Mouse (Mus musculus) limb, embryonic 14.5 days (tissue): ENCODE data around the gene Klhl23. TPM values are rescaled to one million over a fixed set of nuclear protein-coding genes. Genes with fewer than 3 reads are reported as not detected.

Source experiments
- ATAC-seq: fragments of 200-750 bp; cut with Nextera tagmentation; 2 replicates; pipeline ENCODE4 v1.8.0; 2017; ENCODE audit warnings: low read depth, moderate number of reproducible peaks, moderate TSS enrichment; ENCODE audit not compliant: low FRiP score
- DNase-seq: peaks from one replicate; pipeline ENCODE4 v3.0.0-alpha.2; 2015; ENCODE audit warnings: low spot score
- H3K27ac ChIP-seq: fragments of 300-500 bp; sonication (generic); replicated peaks from 2 replicates; pipeline ENCODE4 v1.5.1; 2014; ENCODE audit warnings: low read depth, mild to moderate bottlenecking, low read length, moderate library complexity, mixed read lengths
- H3K27me3 ChIP-seq: fragments of 300-500 bp; sonication (generic); 2 replicates; pipeline ENCODE4 v1.6.1; 2014; ENCODE audit warnings: low read length, mixed read lengths; ENCODE audit not compliant: control insufficient read depth, insufficient read depth
- H3K36me3 ChIP-seq: fragments of 300-500 bp; sonication (generic); 2 replicates; pipeline ENCODE4 v1.6.1; 2014; ENCODE audit warnings: mild to moderate bottlenecking, low read length, moderate library complexity, mixed read lengths; ENCODE audit not compliant: control insufficient read depth, insufficient read depth
- H3K4me1 ChIP-seq: fragments of 300-500 bp; sonication (generic); 2 replicates; pipeline ENCODE4 v1.6.1; 2014; ENCODE audit warnings: antibody characterized with exemption, low read length, mixed read lengths; ENCODE audit not compliant: control insufficient read depth, insufficient read depth
- H3K4me2 ChIP-seq: fragments of 300-500 bp; sonication (generic); replicated peaks from 2 replicates; pipeline ENCODE4 v1.6.1; 2014; ENCODE audit warnings: low read depth, mild to moderate bottlenecking, low read length, moderate library complexity; ENCODE audit not compliant: severe bottlenecking
- H3K4me3 ChIP-seq: fragments of 300-500 bp; sonication (generic); replicated peaks from 2 replicates; pipeline ENCODE4 v1.5.1; 2014; ENCODE audit warnings: low read length
- H3K9ac ChIP-seq: fragments of 300-500 bp; sonication (generic); 2 replicates; pipeline ENCODE4 v1.6.1; 2014; ENCODE audit warnings: mild to moderate bottlenecking, low read depth, low read length, moderate library complexity; ENCODE audit not compliant: severe bottlenecking
- H3K9me3 ChIP-seq: fragments of 300-500 bp; sonication (generic); 2 replicates; pipeline ENCODE4 v1.6.1; 2016; ENCODE audit warnings: low read length; ENCODE audit not compliant: control insufficient read depth
- POLR2A ChIP-seq: fragments of 200-500 bp; IDR thresholded peaks from 2 replicates; pipeline ENCODE4 v1.8.0; 2012; ENCODE audit warnings: inconsistent platforms, mild to moderate bottlenecking, moderate library complexity, borderline replicate concordance; ENCODE audit not compliant: insufficient read depth, insufficient read length; ENCODE audit errors: extremely low read depth
- WGBS: fragments of 180-500 bp; shearing (Covaris S2); extraction: QIAGEN DNeasy Blood & Tissue Kit; methylation state at CpG from one replicate; pipeline ENCODE4 v1.1.7; 2014; 5-methylcytosine and 5-hydroxymethylcytosine counted together
- polyA plus RNA-seq, 2 experiments: library from polyadenylated mRNA; depleted of rRNA in 1 of 2; stranded (reverse) in 1 of 2; unstranded in 1 of 2; fragments of >200 nt; fragmentation: Nextera tagmentation in 1 of 2; extraction: Ambion mirVana in 1 of 2; gene quantifications; 2 replicates each; pipeline versions ENCODE4 v1.2.1 to v1.2.3; 2012 to 2014

Gene Klhl23
- polyA plus RNA-seq, 2 experiments = 20.7 to 21.2 TPM

- ATAC-seq = peak; percentile 97
- WGBS = 1% methylated on average over 44 of the region's 45 CpGs
- H3K36me3 ChIP-seq = no peaks in the 10 kb centered on the region
These were observed 63.9 kb downstream of the Klhl23 start, which contains the start of gene Mettl5 for GRCm38 (mm10) chr2:69885451-69886305. Gene Mettl5, minus strand, starts transcription at chr2:69885615.

More at GRCm38 (mm10) chr2:69885451-69886305, 63.9 kb downstream of the Klhl23 start, which contains the start of gene Mettl5:
- Histone ChIP-seq H3K27me3 (no peaks in the 10 kb centered on the region), H3K27ac (peak within 1 kb of the TSS; percentile 56), H3K4me1 (peaks cover 4% of the 10 kb centered on the region), H3K9me3 (no peaks in the 10 kb centered on the region), H3K4me3 (peak within 1 kb of the TSS; percentile 49), H3K4me2 (peak within 1 kb of the TSS; percentile 70), H3K9ac (peak within 1 kb of the TSS; percentile 73)
- peak; percentile 80 for DNase-seq
- TF ChIP-seq POLR2A = peak; percentile 69; the same call in 1 of the 2 replicates

Other genes with a start within 250 kb of the Klhl23 start
- 0.09 and 0.12 TPM in 2 replicates for gene Lrp2, start 235.9 kb upstream of the Klhl23 start, polyA plus RNA-seq (2012; rRNA removed)
- gene Lrp2, start 235.9 kb upstream of the Klhl23 start, polyA plus RNA-seq (2014; fragmentation: Nextera tagmentation; extraction: Ambion mirVana) = 0.01 TPM in 1 of 2 replicates, not detected in the other
- 14.7 and 18.9 TPM in 2 replicates for gene Bbs5, start 174.8 kb upstream of the Klhl23 start, polyA plus RNA-seq (2012; rRNA removed)
- gene Bbs5, start 174.8 kb upstream of the Klhl23 start, polyA plus RNA-seq (2014; fragmentation: Nextera tagmentation; extraction: Ambion mirVana) = 15.8 and 19.2 TPM in 2 replicates
- gene Klhl41, start 151.8 kb upstream of the Klhl23 start, polyA plus RNA-seq (2012; rRNA removed) = 17.4 and 23.2 TPM in 2 replicates
- 13.2 and 16.7 TPM in 2 replicates for gene Klhl41, start 151.8 kb upstream of the Klhl23 start, polyA plus RNA-seq (2014; fragmentation: Nextera tagmentation; extraction: Ambion mirVana)
- 12.8 and 13.0 TPM in 2 replicates for gene Fastkd1, start 108.4 kb upstream of the Klhl23 start, polyA plus RNA-seq (2012; rRNA removed)
- gene Fastkd1, start 108.4 kb upstream of the Klhl23 start, polyA plus RNA-seq (2014; fragmentation: Nextera tagmentation; extraction: Ambion mirVana) = 12.3 and 15.0 TPM in 2 replicates
- 14.2 and 25.3 TPM in 2 replicates for gene Ppig, start 99.4 kb upstream of the Klhl23 start, polyA plus RNA-seq (2012; rRNA removed)
- gene Ppig, start 99.4 kb upstream of the Klhl23 start, polyA plus RNA-seq (2014; fragmentation: Nextera tagmentation; extraction: Ambion mirVana) = 118 and 120 TPM in 2 replicates
- 1.1 and 2.5 TPM in 2 replicates for gene Ccdc173, start 32.4 kb upstream of the Klhl23 start, polyA plus RNA-seq (2012; rRNA removed)
- gene Ccdc173, start 32.4 kb upstream of the Klhl23 start, polyA plus RNA-seq (2014; fragmentation: Nextera tagmentation; extraction: Ambion mirVana) = 2.0 and 2.1 TPM in 2 replicates
- 27.5 and 30.9 TPM in 2 replicates for gene Phospho2, start 32.3 kb upstream of the Klhl23 start, polyA plus RNA-seq (2012; rRNA removed)
- 24.6 and 28.5 TPM in 2 replicates for gene Phospho2, start 32.3 kb upstream of the Klhl23 start, polyA plus RNA-seq (2014; fragmentation: Nextera tagmentation; extraction: Ambion mirVana)
- 80.8 and 173 TPM in 2 replicates for gene Ssb, start 39.6 kb downstream of the Klhl23 start, polyA plus RNA-seq (2012; rRNA removed)
- gene Ssb, start 39.6 kb downstream of the Klhl23 start, polyA plus RNA-seq (2014; fragmentation: Nextera tagmentation; extraction: Ambion mirVana) = 288 and 291 TPM in 2 replicates
- 9.8 and 14.0 TPM in 2 replicates for gene Mettl5, start 63.7 kb downstream of the Klhl23 start, polyA plus RNA-seq (2012; rRNA removed)
- 33.7 and 41.0 TPM in 2 replicates for gene Mettl5, start 63.7 kb downstream of the Klhl23 start, polyA plus RNA-seq (2014; fragmentation: Nextera tagmentation; extraction: Ambion mirVana)
- gene Ubr3, start 75.3 kb downstream of the Klhl23 start, polyA plus RNA-seq (2012; rRNA removed) = 35.0 and 36.2 TPM in 2 replicates
- gene Ubr3, start 75.3 kb downstream of the Klhl23 start, polyA plus RNA-seq (2014; fragmentation: Nextera tagmentation; extraction: Ambion mirVana) = 21.3 and 21.6 TPM in 2 replicates
- gene Myo3b, start 217.2 kb downstream of the Klhl23 start, polyA plus RNA-seq (2012; rRNA removed) = 0.04 TPM in 2 replicates
- gene Myo3b, start 217.2 kb downstream of the Klhl23 start, polyA plus RNA-seq (2014; fragmentation: Nextera tagmentation; extraction: Ambion mirVana) = 0.21 TPM in 1 of 2 replicates, not detected in the other